Mouse (Mus musculus): Measurements from ENCODE around the gene Gm49673. TPM values are rescaled to one million over a fixed set of nuclear protein-coding genes. Genes with fewer than 3 reads are reported as not detected.
"Not testable (repeated sequence)": the region's sequence is repeated elsewhere in the genome, so short reads cannot be mapped to it uniquely, and the experiment has no call there.

The Gm49673 gene
- polyA plus RNA-seq (2015; fragmentation: Nextera tagmentation; extraction: Ambion mirVana): 0.08 and 0.22 TPM in 2 replicates

DNA sequence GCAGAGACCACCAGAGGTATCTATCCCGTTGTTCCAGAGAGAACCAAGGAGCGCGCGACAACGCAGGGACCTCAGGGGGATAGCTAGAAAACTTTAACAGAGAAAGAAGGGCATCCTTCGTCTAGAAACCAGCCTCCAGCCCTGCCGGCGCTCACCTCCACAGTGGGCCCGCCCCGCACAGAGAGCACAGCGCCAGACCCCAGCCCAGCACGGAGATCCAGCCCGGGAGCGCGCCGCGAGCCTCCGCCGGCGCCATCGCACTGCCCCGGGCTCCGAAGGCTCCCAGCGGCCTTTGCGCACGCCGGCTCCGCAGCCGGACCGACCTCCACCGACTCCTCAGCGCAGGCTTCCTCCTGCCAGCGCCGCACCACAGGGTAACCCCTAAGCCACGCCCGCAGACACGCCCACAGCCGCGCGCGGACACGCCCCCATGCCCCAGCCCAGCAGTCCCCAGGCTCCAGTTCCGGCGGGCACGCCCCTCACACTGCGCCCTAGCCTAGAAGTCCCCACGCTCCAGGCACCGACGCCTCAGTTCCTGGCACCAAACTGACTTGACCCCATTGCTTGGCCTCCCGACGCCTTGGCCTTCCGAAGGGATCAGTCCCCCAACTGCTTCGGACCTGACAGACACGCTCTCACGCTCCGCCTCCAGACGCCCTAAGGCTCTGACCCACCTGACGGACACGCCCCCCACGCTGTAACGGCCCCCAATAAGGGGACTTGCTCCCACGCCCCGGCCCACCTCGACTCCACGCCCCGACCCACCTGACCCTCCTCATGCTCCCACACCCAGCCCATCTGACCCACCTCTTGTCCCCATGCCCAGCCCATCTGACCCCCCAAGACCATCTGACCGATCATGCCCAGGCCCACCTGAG is at the start of gene Gm49673, which contains the start of gene Rnaset2a:
Gene Gm49673, minus strand, starts transcription at position 350 of the 878 bp plus-strand sequence.
Gene Rnaset2a, minus strand, starts transcription at position 659 of the 878 bp plus-strand sequence.
- Histone ChIP-seq H3K4me3 (peak within 1 kb of the TSS; percentile 55), H3K4me2 (replicated peaks) (peak within 1 kb of the TSS; percentile 58), H3K9ac (peak within 1 kb of the TSS; percentile 68)
- H3K4me1 ChIP-seq, H3K27ac ChIP-seq, H3K36me3 ChIP-seq, H3K27me3 ChIP-seq, H3K9me3 ChIP-seq: not testable (repeated sequence)
- ATAC-seq (ENCODE audit: low FRiP score, low read depth): peak; percentile 98
- WGBS: under 1% methylated on average over 46 of the region's 67 CpGs

- Histone ChIP-seq H3K4me2 (replicated peaks) (no peak overlapping the region), H3K9me3 (no peaks in the 10 kb centered on the region), H3K4me1 (no peaks in the 10 kb centered on the region), H3K9ac (no peak overlapping the region), H3K27me3 (no peaks in the 10 kb centered on the region), H3K27ac (no peak overlapping the region), H3K4me3 (no peak overlapping the region), H3K36me3 (peaks cover 49% of the 10 kb centered on the region)
- ATAC-seq (ENCODE audit: low FRiP score, low read depth): no peak
- 88% methylated on average over 8 of the region's 8 CpGs for WGBS
These were observed 48.2 kb upstream of the Gm49673 start for GRCm38 (mm10) chr17:8195685-8196376.

DNA sequence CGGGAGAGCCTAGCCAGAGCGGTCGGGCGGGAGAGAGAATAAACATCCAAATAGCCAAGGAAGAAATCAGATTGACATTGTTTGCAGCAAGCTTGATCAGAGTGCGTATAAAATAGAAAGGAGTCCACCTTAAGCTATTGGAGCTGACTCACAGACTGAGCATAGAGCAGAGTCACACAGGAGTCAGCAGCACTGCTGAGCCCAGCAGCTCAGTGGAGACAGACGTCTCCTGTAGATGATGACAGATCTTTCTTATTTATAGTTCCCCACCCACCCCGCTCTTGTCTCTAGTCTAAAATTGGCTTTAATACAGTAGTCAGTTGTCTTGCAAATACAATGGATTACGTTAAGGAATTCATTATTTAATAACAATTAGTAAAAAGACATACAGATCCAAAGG is 46.1 kb upstream of the Gm49673 start:
- no peak overlapping the region for H3K27ac ChIP-seq
- no peaks in the 10 kb centered on the region for H3K4me1 ChIP-seq
- 86% methylated on average over 8 of the region's 8 CpGs for WGBS
- H3K9me3 ChIP-seq: no peaks in the 10 kb centered on the region
- H3K27me3 ChIP-seq: no peaks in the 10 kb centered on the region
- H3K9ac ChIP-seq: no peak overlapping the region
- H3K4me2 ChIP-seq (replicated peaks): no peak overlapping the region
- no peak for ATAC-seq (ENCODE audit: low FRiP score, low read depth)
- no peak overlapping the region for H3K4me3 ChIP-seq
- H3K36me3 ChIP-seq: peaks cover 70% of the 10 kb centered on the region

DNA sequence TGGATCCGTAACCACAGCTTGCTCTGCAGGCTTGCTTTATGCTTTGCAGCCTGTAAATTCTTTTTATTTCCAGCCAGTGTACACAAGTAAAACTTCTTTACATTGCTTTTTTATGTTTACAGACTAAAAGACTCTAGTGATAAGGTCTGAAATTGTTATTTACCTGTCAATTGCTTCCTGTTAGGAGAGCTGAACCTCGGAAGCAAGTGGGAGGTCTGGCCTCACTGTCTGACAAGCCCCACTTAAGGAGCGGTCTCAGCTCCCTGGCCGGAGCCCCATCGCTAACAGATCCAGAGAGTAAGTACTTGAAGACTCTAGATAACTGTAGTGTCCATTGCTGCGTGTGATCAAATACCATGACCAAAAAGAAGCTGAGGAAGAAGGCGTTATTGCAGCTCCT is 36.6 kb upstream of the Gm49673 start:
- WGBS: 73% methylated on average over 7 of the region's 7 CpGs
- no peaks in the 10 kb centered on the region for H3K27me3 ChIP-seq
- H3K9me3 ChIP-seq: no peaks in the 10 kb centered on the region
- H3K9ac ChIP-seq: no peak overlapping the region
- H3K4me2 ChIP-seq (replicated peaks): no peak overlapping the region
- peaks cover 80% of the 10 kb centered on the region for H3K36me3 ChIP-seq
- no peak overlapping the region for H3K4me3 ChIP-seq
- H3K4me1 ChIP-seq: no peaks in the 10 kb centered on the region
- no peak for ATAC-seq (ENCODE audit: low FRiP score, low read depth)
- no peak overlapping the region for H3K27ac ChIP-seq

DNA sequence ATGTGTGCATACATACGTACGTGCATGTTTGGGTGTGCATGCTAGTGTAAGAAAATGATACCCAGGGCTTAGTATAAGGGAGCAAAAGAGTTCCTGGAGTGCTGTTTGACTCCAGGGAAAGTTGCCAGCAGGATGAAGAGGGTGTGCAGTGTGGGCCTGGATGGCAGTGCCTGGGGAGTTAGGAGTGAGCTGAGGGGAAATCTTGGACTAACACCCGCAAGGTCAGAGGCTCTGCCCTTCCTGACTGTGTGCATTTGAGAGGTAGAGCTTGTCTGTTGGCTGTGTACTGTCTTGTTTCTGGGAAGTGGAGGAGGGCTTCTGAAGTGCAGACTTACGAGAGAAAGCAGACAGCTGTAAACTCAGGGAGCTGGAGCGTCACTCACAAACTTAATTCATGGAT is 36.2 kb upstream of the Gm49673 start:
- Histone ChIP-seq H3K27ac (no peak overlapping the region; the same call in 1 of the 2 replicates), H3K9ac (no peak overlapping the region), H3K9me3 (no peaks in the 10 kb centered on the region), H3K27me3 (no peaks in the 10 kb centered on the region), H3K4me3 (no peak overlapping the region), H3K36me3 (peaks cover 81% of the 10 kb centered on the region), H3K4me1 (no peaks in the 10 kb centered on the region), H3K4me2 (replicated peaks) (no peak overlapping the region)
- ATAC-seq (ENCODE audit: low FRiP score, low read depth): no peak
- WGBS: 61% methylated on average over 5 of the region's 5 CpGs

GRCm38 (mm10) chr17:8177090-8177489 is 29.5 kb upstream of the Gm49673 start:
- no peak overlapping the region for H3K4me3 ChIP-seq
- no peaks in the 10 kb centered on the region for H3K27me3 ChIP-seq
- ATAC-seq (ENCODE audit: low FRiP score, low read depth): no peak
- peaks cover 78% of the 10 kb centered on the region for H3K36me3 ChIP-seq
- WGBS: 92% methylated on average over 5 of the region's 5 CpGs
- no peak overlapping the region for H3K27ac ChIP-seq
- no peak overlapping the region for H3K9ac ChIP-seq
- H3K4me2 ChIP-seq (replicated peaks): no peak overlapping the region
- H3K9me3 ChIP-seq: no peaks in the 10 kb centered on the region
- H3K4me1 ChIP-seq: no peaks in the 10 kb centered on the region

- Histone ChIP-seq H3K9me3 (no peaks in the 10 kb centered on the region), H3K27me3 (no peaks in the 10 kb centered on the region), H3K4me1 (no peaks in the 10 kb centered on the region), H3K9ac (no peak overlapping the region), H3K27ac (no peak overlapping the region), H3K4me3 (no peak overlapping the region), H3K4me2 (replicated peaks) (no peak overlapping the region), H3K36me3 (peaks cover 56% of the 10 kb centered on the region)
- no peak for ATAC-seq (ENCODE audit: low FRiP score, low read depth)
- WGBS: 46% methylated on average over 4 of the region's 4 CpGs
These were observed 23.5 kb upstream of the Gm49673 start for GRCm38 (mm10) chr17:8171081-8171480.

GRCm38 (mm10) chr17:8170331-8170730 is 22.7 kb upstream of the Gm49673 start:
- peaks cover 48% of the 10 kb centered on the region for H3K36me3 ChIP-seq
- no peaks in the 10 kb centered on the region for H3K4me1 ChIP-seq
- no peak overlapping the region for H3K4me2 ChIP-seq (replicated peaks)
- H3K9ac ChIP-seq: no peak overlapping the region
- no peak overlapping the region for H3K4me3 ChIP-seq
- no peaks in the 10 kb centered on the region for H3K27me3 ChIP-seq
- no peak for ATAC-seq (ENCODE audit: low FRiP score, low read depth)
- no peaks in the 10 kb centered on the region for H3K9me3 ChIP-seq
- 79% methylated on average over 7 of the region's 7 CpGs for WGBS
- H3K27ac ChIP-seq: no peak overlapping the region

- H3K9ac ChIP-seq; H3K9me3 ChIP-seq; H3K27me3 ChIP-seq; H3K4me3 ChIP-seq; H3K4me1 ChIP-seq; H3K27ac ChIP-seq; H3K4me2 ChIP-seq (replicated peaks); ATAC-seq (ENCODE audit: low FRiP score, low read depth): not testable (repeated sequence)
- WGBS: 95% methylated on average over 7 of the region's 8 CpGs
- H3K36me3 ChIP-seq: peaks cover 30% of the 10 kb centered on the region
These were observed 19.8 kb upstream of the Gm49673 start for GRCm38 (mm10) chr17:8167436-8167835.

DNA sequence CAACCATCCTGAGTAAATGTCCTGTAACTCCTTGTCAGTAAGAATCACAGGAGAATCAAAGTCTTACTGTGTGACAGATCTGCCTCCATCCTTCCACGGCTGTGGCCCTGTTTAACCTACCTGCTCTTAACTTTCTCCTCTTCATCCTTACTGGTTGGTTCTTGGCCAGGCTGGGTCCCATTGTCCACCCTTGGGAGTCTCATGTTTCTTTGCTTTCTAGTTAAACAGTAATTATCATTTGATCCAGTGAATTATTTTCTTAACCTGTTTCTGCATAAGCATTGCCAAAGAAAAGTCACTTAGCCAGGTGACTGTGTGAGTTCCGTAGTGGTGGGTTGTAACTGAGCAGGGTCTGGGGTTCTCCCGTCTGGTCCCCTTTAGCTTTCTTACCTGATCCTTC is 18.9 kb upstream of the Gm49673 start:
- H3K36me3 ChIP-seq: peaks cover 20% of the 10 kb centered on the region
- H3K27me3 ChIP-seq; H3K27ac ChIP-seq; ATAC-seq (ENCODE audit: low FRiP score, low read depth); H3K4me1 ChIP-seq; H3K9ac ChIP-seq; H3K9me3 ChIP-seq: not testable (repeated sequence)
- 32% methylated on average over 2 of the region's 3 CpGs for WGBS
- peak overlapping the region; percentile 55 for H3K4me2 ChIP-seq (replicated peaks)
- peak overlapping the region; percentile 54 for H3K4me3 ChIP-seq

GRCm38 (mm10) chr17:8165977-8166376 is 18.4 kb upstream of the Gm49673 start:
- not testable (repeated sequence) for ATAC-seq (ENCODE audit: low FRiP score, low read depth); H3K4me1 ChIP-seq; H3K9ac ChIP-seq; H3K9me3 ChIP-seq; H3K27ac ChIP-seq; H3K27me3 ChIP-seq
- peak overlapping the region; percentile 54 for H3K4me3 ChIP-seq
- H3K4me2 ChIP-seq (replicated peaks): peak overlapping the region; percentile 55
- WGBS: under 1% methylated on average over 11 of the region's 11 CpGs
- peaks cover 18% of the 10 kb centered on the region for H3K36me3 ChIP-seq

GRCm38 (mm10) chr17:8165608-8165945 is 18.0 kb upstream of the Gm49673 start:
- WGBS: under 1% methylated on average over 38 of the region's 42 CpGs
- H3K9ac ChIP-seq: peak overlapping the region; percentile 69
- H3K27ac ChIP-seq, H3K27me3 ChIP-seq, H3K9me3 ChIP-seq, H3K4me1 ChIP-seq: not testable (repeated sequence)
- peak overlapping the region; percentile 54 for H3K4me3 ChIP-seq
- peaks cover 14% of the 10 kb centered on the region for H3K36me3 ChIP-seq
- peak overlapping the region; percentile 55 for H3K4me2 ChIP-seq (replicated peaks)
- peak; percentile 38; the same call in 1 of the 2 replicates for ATAC-seq (ENCODE audit: low FRiP score, low read depth)
